Mouse (Mus musculus) heart, embryonic 10.5 days (tissue): Measurements from ENCODE around the gene Lhfpl3. TPM values are rescaled to one million over a fixed set of nuclear protein-coding genes. Genes with fewer than 3 reads are reported as not detected.

ENCODE experiments used
- DNase-seq: peaks from one replicate; pipeline ENCODE4 v3.0.0-alpha.2; 2017; ENCODE audit warnings: low spot score
- H3K27ac ChIP-seq: fragments of 300-500 bp; sonication (generic); 2 replicates; pipeline ENCODE4 v1.5.1; 2016; ENCODE audit warnings: mild to moderate bottlenecking
- H3K27me3 ChIP-seq: fragments of 300-500 bp; sonication (generic); 2 replicates; pipeline ENCODE4 v1.6.1; 2016; ENCODE audit warnings: mild to moderate bottlenecking; ENCODE audit not compliant: poor library complexity, insufficient read depth, severe bottlenecking
- H3K36me3 ChIP-seq: fragments of 300-500 bp; sonication (generic); 2 replicates; pipeline ENCODE4 v1.6.1; 2016; ENCODE audit warnings: mild to moderate bottlenecking, moderate library complexity
- H3K4me1 ChIP-seq: fragments of 300-500 bp; sonication (generic); 2 replicates; pipeline ENCODE4 v1.6.1; 2016; ENCODE audit warnings: mild to moderate bottlenecking
- H3K4me3 ChIP-seq: fragments of 300-500 bp; sonication (generic); 2 replicates; pipeline ENCODE4 v1.5.1; 2016; ENCODE audit warnings: mild to moderate bottlenecking, moderate library complexity
- H3K9me3 ChIP-seq: fragments of 300-500 bp; sonication (generic); 2 replicates; pipeline ENCODE4 v1.6.1; 2016; ENCODE audit warnings: mild to moderate bottlenecking, moderate library complexity
- WGBS: fragments of 180-500 bp; shearing (Covaris S2); methylation state at CpG from one replicate; pipeline ENCODE4 v1.1.7; 2016; 5-methylcytosine and 5-hydroxymethylcytosine counted together
- polyA plus RNA-seq: library from polyadenylated mRNA; unstranded; fragments of >200 nt; fragmentation: Nextera tagmentation; extraction: Ambion mirVana; gene quantifications from 2 replicates; pipeline ENCODE4 v1.2.1, GENCODE M21; 2016

Lhfpl3 gene
- polyA plus RNA-seq, 1 experiment from 2014 or later, result 0.33 TPM

- H3K27me3 ChIP-seq, result no peaks in the 10 kb centered on the region
- DNase-seq, result no peak
- no peaks in the 10 kb centered on the region for H3K9me3 ChIP-seq
- H3K4me3 ChIP-seq, result no peak overlapping the region
- H3K4me1 ChIP-seq, result no peaks in the 10 kb centered on the region
- no peaks in the 10 kb centered on the region for H3K36me3 ChIP-seq
- H3K27ac ChIP-seq, result no peak overlapping the region
- 71% methylated on average over 1 of the region's 1 CpGs for WGBS
These were observed 349.0 kb downstream of the Lhfpl3 start for GRCm38 (mm10) chr5:23094894-23095293.

GRCm38 (mm10) chr5:23106536-23106935 lies 360.7 kb downstream of the Lhfpl3 start:
- Histone ChIP-seq H3K9me3 (no peaks in the 10 kb centered on the region), H3K4me1 (no peaks in the 10 kb centered on the region), H3K27ac (no peak overlapping the region), H3K4me3 (no peak overlapping the region), H3K27me3 (no peaks in the 10 kb centered on the region), H3K36me3 (no peaks in the 10 kb centered on the region)
- DNase-seq, result no peak
- WGBS, result 66% methylated on average over 2 of the region's 2 CpGs

- no peaks in the 10 kb centered on the region for H3K4me1 ChIP-seq
- DNase-seq, result no peak
- no peak overlapping the region for H3K4me3 ChIP-seq
- 75% methylated on average over 6 of the region's 6 CpGs for WGBS
- no peak overlapping the region for H3K27ac ChIP-seq
- H3K36me3 ChIP-seq, result no peaks in the 10 kb centered on the region
- no peaks in the 10 kb centered on the region for H3K9me3 ChIP-seq
- no peaks in the 10 kb centered on the region for H3K27me3 ChIP-seq
These were observed 365.4 kb downstream of the Lhfpl3 start for GRCm38 (mm10) chr5:23111307-23111706.

GRCm38 (mm10) chr5:23114249-23114648 lies 368.4 kb downstream of the Lhfpl3 start:
- WGBS, result 86% methylated on average over 4 of the region's 4 CpGs
- no peak overlapping the region for H3K27ac ChIP-seq
- no peak overlapping the region for H3K4me3 ChIP-seq
- no peaks in the 10 kb centered on the region for H3K9me3 ChIP-seq
- no peaks in the 10 kb centered on the region for H3K27me3 ChIP-seq
- no peak for DNase-seq
- no peaks in the 10 kb centered on the region for H3K4me1 ChIP-seq
- no peaks in the 10 kb centered on the region for H3K36me3 ChIP-seq

GRCm38 (mm10) chr5:23126851-23127250 lies 381.0 kb downstream of the Lhfpl3 start:
- no peaks in the 10 kb centered on the region for H3K4me1 ChIP-seq
- no peak for DNase-seq
- H3K36me3 ChIP-seq, result no peaks in the 10 kb centered on the region
- no peaks in the 10 kb centered on the region for H3K9me3 ChIP-seq
- H3K27me3 ChIP-seq, result no peaks in the 10 kb centered on the region
- 64% methylated on average over 2 of the region's 2 CpGs for WGBS
- H3K4me3 ChIP-seq, result no peak overlapping the region
- no peak overlapping the region for H3K27ac ChIP-seq

GRCm38 (mm10) chr5:23140183-23140921 lies 394.5 kb downstream of the Lhfpl3 start:
- Histone ChIP-seq H3K36me3 (no peaks in the 10 kb centered on the region), H3K4me3 (no peak overlapping the region), H3K27me3 (no peaks in the 10 kb centered on the region), H3K27ac (no peak overlapping the region), H3K4me1 (no peaks in the 10 kb centered on the region), H3K9me3 (no peaks in the 10 kb centered on the region)
- WGBS, result 79% methylated on average over 9 of the region's 9 CpGs
- no peak for DNase-seq

GRCm38 (mm10) chr5:23153210-23153609 lies 407.4 kb downstream of the Lhfpl3 start:
- DNase-seq, result no peak
- Histone ChIP-seq H3K27ac (no peak overlapping the region), H3K9me3 (no peaks in the 10 kb centered on the region), H3K36me3 (no peaks in the 10 kb centered on the region), H3K4me1 (no peaks in the 10 kb centered on the region), H3K4me3 (no peak overlapping the region), H3K27me3 (no peaks in the 10 kb centered on the region)
- 77% methylated on average over 4 of the region's 4 CpGs for WGBS

GRCm38 (mm10) chr5:23154439-23154838 lies 408.6 kb downstream of the Lhfpl3 start:
- no peak overlapping the region for H3K4me3 ChIP-seq
- no peaks in the 10 kb centered on the region for H3K27me3 ChIP-seq
- H3K9me3 ChIP-seq, result no peaks in the 10 kb centered on the region
- H3K4me1 ChIP-seq, result no peaks in the 10 kb centered on the region
- no peak for DNase-seq
- H3K36me3 ChIP-seq, result no peaks in the 10 kb centered on the region
- 79% methylated on average over 1 of the region's 1 CpGs for WGBS
- no peak overlapping the region for H3K27ac ChIP-seq

- Histone ChIP-seq H3K36me3 (no peaks in the 10 kb centered on the region), H3K9me3 (no peaks in the 10 kb centered on the region), H3K27ac (no peak overlapping the region), H3K4me3 (no peak overlapping the region), H3K4me1 (no peaks in the 10 kb centered on the region), H3K27me3 (no peaks in the 10 kb centered on the region)
- DNase-seq, result no peak
- WGBS, result 25% methylated on average over 6 of the region's 6 CpGs
These were observed 420.1 kb downstream of the Lhfpl3 start for GRCm38 (mm10) chr5:23165947-23166350.

GRCm38 (mm10) chr5:23166658-23167057 lies 420.8 kb downstream of the Lhfpl3 start:
- WGBS, result 67% methylated on average over 1 of the region's 1 CpGs
- no peaks in the 10 kb centered on the region for H3K27me3 ChIP-seq
- DNase-seq, result no peak

GRCm38 (mm10) chr5:23189633-23190032 lies 443.8 kb downstream of the Lhfpl3 start:
- Histone ChIP-seq H3K4me1 (no peaks in the 10 kb centered on the region), H3K27ac (no peak overlapping the region), H3K27me3 (no peaks in the 10 kb centered on the region), H3K9me3 (no peaks in the 10 kb centered on the region), H3K36me3 (no peaks in the 10 kb centered on the region), H3K4me3 (no peak overlapping the region)
- DNase-seq, result no peak
- 69% methylated on average over 6 of the region's 6 CpGs for WGBS

More at GRCm38 (mm10) chr5:23166658-23167057, 420.8 kb downstream of the Lhfpl3 start:
- Histone ChIP-seq H3K27ac (no peak overlapping the region), H3K9me3 (no peaks in the 10 kb centered on the region), H3K4me3 (no peak overlapping the region), H3K36me3 (no peaks in the 10 kb centered on the region), H3K4me1 (no peaks in the 10 kb centered on the region)

- 76% methylated on average over 4 of the region's 4 CpGs for WGBS
- Histone ChIP-seq H3K4me1 (no peaks in the 10 kb centered on the region), H3K27ac (no peak overlapping the region), H3K36me3 (no peaks in the 10 kb centered on the region), H3K27me3 (no peaks in the 10 kb centered on the region), H3K4me3 (no peak overlapping the region), H3K9me3 (no peaks in the 10 kb centered on the region)
- no peak for DNase-seq
These were observed 451.0 kb downstream of the Lhfpl3 start for GRCm38 (mm10) chr5:23196879-23197278.

GRCm38 (mm10) chr5:23213086-23213485 lies 467.2 kb downstream of the Lhfpl3 start:
- Histone ChIP-seq H3K4me3 (no peak overlapping the region), H3K27ac (no peak overlapping the region), H3K9me3 (no peaks in the 10 kb centered on the region), H3K4me1 (no peaks in the 10 kb centered on the region), H3K27me3 (no peaks in the 10 kb centered on the region), H3K36me3 (no peaks in the 10 kb centered on the region)
- DNase-seq, result no peak
- 75% methylated on average over 5 of the region's 5 CpGs for WGBS

GRCm38 (mm10) chr5:23214646-23215045 lies 468.8 kb downstream of the Lhfpl3 start:
- 83% methylated on average over 3 of the region's 3 CpGs for WGBS
- Histone ChIP-seq H3K4me3 (no peak overlapping the region), H3K27ac (no peak overlapping the region), H3K27me3 (no peaks in the 10 kb centered on the region), H3K9me3 (no peaks in the 10 kb centered on the region), H3K4me1 (no peaks in the 10 kb centered on the region), H3K36me3 (no peaks in the 10 kb centered on the region)
- DNase-seq, result no peak
